Mouse (Mus musculus) kidney, adult 18-20 months (tissue): ENCODE results near the gene Rassf2.
A peak's percentile ranks its signal among the peaks of the same experiment; 100 is the strongest.

Experiments used
- DNase-seq: peaks from one replicate; pipeline ENCODE4 v3.0.0; 2021

The Rassf2 gene

DNA sequence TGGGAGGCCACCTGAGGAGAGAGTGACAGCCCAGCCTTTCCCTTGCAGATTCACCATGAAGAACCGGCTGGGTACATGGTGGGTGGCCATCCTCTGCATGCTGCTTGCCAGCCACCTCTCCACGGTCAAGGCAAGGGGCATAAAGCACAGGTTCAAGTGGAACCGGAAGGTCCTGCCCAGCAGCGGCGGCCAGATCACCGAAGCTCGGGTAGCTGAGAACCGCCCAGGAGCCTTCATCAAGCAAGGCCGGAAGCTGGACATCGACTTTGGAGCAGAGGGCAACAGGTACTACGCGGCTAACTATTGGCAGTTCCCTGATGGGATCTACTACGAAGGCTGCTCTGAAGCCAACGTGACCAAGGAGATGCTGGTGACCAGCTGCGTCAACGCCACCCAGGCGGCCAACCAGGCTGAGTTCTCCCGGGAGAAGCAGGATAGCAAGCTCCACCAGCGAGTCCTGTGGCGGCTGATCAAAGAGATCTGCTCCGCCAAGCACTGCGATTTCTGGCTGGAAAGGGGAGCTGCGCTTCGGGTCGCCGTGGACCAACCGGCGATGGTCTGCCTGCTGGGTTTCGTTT is 77.0 kb downstream of the Rassf2 start:
- DNase-seq, result peak; percentile 33

DNA sequence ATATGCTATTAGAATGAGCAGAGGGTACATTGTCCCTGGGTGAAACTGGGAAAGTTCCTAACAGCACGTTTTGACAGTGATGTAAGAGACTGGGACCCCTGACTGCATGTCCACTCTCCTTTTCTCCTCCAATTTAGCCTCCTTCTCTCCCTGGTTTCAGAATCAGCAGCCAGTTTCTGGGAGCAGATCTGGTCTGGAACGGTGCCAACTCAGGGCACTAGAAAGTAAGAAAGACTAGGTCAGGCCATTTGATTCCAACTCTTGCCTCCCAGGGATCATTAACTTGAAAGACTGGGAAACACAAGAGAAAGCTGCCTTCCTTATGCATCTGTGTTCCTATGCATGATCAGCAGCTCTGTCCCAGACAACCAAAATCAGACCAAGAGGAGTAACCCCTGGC is 77.6 kb downstream of the Rassf2 start:
- DNase-seq, result peak; percentile 17

DNA sequence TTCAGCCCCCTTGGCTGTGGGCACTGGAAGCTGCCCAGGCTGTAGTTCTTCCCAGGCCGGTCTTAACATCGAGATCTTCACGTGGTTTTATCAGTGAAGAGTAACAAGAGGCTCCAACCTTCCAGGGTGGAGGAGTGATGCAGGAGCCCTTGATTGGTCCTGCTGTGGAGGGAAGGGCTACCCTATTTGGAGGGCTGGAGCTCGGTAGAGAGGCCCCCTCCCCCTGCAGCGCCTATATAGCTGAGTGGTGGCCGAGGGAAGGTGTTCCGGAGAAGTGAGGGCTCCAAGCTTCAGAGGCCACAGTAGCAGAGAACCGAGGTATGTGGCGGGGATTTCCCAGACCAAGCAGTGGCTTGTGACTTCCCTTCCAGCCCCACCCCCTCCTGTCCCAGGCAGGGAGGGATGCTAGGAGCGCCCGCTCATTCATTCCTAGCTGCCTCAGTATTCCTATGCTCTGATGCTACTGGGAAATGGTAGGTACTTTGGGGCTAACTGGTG is 79.4 kb downstream of the Rassf2 start, which contains the start of gene Prnd:
Prnd (plus strand) TSS at position 264 of the 498 bp plus-strand sequence.
- peak; percentile 1 for DNase-seq

DNA sequence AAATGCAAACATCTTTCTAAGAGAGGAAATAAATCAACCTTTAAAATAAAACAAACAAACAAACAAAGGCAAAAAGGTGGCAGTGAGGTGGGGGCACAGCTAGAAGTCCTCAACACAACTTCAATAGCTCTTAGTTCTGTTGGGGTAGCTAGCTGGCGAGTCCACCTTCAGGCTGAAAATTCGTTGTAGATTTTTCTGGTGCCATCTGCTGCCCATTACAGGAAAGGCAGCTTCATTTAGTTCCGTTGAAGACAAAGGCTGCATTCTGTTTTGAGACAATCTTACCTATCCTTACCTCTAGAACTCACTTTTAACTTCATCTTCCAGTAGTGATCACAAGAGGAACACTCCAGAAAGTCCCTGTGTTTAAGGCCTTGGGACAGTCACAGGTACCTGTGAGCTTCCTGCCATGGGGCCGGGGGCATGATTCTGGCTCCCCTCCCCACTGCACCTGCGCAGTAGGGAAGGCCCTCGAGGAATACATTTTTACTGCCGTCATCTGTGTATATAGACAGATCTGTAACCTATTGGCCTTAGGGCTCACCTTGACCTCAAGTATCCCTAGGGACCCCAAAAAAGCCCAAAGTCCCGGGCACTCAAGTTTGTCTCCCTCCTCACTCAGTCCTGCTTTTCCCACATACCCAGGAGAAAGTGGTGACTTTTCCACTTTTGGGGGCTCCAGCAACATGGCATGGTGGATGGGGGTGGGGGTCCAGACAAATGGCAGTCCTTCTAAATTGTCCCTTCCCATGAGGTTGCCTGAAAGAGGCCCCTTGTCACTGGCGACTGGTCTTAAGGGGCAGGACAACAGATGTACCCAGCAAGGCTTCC is 80.1 kb downstream of the Rassf2 start:
- DNase-seq, result peak; percentile 65

DNA sequence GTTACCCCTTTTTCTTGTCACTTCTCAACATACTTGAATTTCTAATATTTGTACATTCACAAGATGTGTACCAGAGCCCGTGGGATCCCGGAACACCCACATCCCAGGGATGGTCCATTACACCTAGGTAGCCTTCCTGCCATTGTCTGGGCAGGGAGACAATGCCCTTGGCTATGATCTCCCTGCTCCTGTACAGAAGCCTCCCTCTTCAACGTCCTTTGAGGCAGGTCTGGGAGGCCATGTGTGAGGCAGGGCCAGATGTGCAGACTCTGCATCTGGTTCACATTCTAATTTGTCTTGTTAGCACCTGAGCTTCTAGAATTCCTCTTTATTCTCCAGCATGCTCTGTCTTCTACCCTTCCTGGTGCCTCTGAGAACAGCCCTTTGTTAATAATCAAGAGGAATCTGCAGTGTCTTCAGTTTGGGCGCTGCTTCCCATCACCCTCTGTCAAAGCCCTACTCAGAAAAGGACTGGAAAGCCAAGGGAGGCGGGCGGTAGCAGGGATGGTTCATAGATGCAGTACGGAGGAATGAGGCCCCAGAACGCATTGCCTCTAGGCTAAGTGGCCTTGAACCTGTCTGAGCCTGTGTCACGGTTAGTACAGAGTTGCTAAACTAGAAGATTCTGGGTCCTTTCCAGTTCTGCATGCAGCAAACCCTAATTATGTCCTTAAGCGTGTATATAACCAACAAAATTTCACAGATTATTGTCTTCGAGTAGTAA is 81.0 kb downstream of the Rassf2 start:
- DNase-seq, result peak; percentile 1

DNA sequence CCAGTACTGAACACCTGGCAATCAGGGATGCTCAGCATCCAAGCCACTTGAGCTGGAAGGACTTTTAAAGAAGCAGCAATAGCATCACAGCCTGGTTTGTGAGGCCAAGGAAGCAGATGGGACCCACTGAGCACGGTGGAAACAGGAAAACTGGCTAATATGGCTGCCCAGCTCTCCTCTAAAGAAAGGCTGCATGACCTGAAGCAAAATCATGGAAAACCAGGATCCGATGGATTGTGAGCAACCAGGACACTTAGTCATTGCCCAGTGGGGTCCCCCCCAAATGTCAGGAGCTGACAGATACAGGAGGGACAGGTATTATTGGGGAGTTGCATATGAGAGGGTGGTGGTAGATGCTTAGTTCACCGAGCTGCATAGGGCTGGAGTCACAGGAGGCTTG is 81.9 kb downstream of the Rassf2 start:
- no peak for DNase-seq

DNA sequence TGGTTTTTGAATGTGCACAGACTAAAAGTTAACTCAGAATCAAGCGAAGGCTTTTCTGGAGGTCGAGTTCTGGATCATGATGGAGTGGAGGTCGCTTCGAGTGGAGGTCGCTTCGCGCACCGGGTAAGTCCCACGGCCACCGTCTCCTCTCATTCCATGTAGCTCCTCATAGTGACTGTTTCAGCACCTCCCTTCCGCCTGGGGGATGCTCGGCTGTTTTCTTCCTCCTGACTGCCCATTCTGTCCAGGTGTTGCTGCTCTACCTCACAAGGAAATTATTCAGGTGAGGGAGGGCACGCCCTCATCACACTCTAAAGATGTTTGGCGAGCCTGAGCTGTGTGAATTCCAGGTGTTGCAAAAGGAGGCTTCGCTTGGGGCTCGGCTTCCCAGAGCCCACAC is 83.7 kb downstream of the Rassf2 start:
- no peak for DNase-seq

DNA sequence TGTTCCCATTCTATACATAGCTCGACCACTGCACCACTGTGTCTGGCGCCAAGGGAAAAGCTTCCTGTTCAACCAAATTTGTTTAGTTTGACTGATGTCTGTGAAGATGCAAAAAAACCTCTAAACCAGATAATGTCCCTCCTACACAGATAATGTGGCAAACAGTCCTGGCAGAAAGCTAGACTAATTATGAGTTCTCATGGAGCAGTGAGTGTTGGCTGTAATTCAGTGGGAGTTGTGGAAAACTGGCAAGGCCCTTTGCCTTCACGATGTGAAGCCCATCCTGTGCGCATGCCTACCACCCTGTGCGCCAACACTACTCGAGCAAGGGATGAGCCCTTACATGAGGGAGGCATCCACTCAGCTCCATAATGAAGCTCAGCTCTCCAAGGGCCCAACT is 84.3 kb downstream of the Rassf2 start:
- no peak for DNase-seq

DNA sequence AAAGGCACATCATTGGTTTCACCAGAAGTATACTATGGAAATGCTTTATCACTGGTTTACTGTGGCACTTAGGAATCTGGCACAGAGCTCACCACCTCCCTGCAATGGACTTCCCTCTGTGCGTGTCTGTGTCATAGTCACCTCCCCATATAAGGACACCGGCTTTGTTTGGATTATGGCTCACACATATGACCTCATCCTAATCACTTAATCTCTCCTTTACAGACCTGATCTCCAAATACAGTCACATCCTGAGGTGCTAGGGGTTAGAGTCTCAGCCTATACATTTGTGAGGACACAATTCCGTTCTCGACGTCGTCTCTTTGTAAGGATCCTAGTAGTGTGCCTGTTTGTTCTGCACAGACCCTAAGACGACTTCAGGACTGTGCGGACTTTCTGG is 84.8 kb downstream of the Rassf2 start:
- no peak for DNase-seq

DNA sequence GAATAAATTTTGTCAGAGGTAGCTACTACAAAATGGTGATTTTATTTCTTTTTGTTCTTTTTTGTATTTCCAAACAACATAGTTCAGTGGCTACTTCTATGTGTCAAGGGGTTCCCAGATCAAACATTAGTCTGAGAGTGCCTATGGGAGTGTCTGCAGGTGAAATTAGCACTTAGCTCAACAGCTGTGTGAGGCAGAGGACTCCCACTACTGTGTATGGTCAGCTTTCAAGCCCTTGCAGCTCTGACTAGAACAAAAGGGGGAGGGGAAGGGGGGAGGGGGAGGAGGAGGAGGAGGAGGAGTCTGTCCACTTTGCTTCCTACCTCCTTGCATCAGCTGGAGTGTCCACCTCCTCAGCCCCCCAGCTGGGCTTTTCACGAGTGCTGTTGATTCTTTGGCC is 85.7 kb downstream of the Rassf2 start:
- no peak for DNase-seq

DNA sequence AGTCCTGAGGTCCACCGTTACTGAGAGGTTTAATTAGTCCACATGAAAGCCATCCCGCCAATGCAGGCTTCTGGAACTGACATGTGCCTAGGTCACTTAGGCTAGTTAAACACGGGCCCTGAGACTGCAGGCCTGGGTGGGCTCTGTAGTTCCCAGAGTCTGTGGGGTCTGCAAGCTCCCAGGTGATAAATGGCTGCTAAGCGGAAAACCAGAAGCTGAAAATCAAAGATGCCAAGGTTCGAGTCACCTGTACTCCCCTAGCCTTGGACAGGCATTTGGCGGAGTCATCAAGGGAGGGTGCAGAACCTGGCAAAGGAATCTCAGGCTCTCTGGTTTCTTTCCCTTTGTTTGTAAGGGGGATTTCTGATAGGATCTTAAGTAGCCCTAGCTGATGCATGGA is 88.6 kb downstream of the Rassf2 start:
- DNase-seq, result peak; percentile 1

DNA sequence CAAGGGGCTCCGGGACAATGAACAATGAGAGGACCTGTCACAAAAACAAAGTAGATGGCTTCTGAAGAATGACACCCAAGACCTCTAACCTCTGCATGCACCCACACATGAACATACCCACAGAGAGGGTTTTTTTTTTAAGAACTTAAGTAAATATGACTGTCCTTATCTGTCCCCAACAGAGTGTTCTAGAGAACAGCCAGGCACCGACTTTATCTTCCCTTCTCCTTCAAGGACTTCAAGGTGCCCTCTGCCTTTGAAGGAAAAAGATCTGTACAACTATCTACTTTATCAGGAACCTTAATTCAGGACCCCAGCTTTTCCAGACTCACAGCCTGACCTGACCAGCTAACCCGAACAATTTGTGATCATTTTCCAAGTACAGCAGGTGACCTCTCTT is 89.6 kb downstream of the Rassf2 start:
- no peak for DNase-seq
